Mouse (Mus musculus): Measurements from ENCODE around the gene Scamp1.

- TF ChIP-seq CTCF (IDR thresholded peaks at IDR 0.05; ENCODE audit: control insufficient read depth, insufficient read depth, insufficient read length) (no peak), MYOD1 (IDR thresholded peaks at IDR 0.05; ENCODE audit: control insufficient read depth, insufficient read length, low read depth) (no peak), USF1 (IDR thresholded peaks at IDR 0.05; ENCODE audit: low read depth) (no peak)
Observed at GRCm38 (mm10) chr13:94330392-94330979, 44.8 kb upstream of the Scamp1 start.

Data from C2C12 (cell line).